Mouse (Mus musculus): ENCODE measurements around the gene Alk.

Gene Alk

GRCm38 (mm10) chr17:72604610-72604980, at the start of gene Alk:
TSS of gene Alk (minus strand) at chr17:72604627.
- DNase-seq (ENCODE audit: low spot score) = peak; percentile 46

GRCm38 (mm10) chr17:72652801-72653200, 48.4 kb upstream of the Alk start:
- DNase-seq (ENCODE audit: low spot score) = no peak

- DNase-seq (ENCODE audit: low spot score) = no peak
These were observed 44.3 kb upstream of the Alk start for GRCm38 (mm10) chr17:72648607-72649217.

DNA sequence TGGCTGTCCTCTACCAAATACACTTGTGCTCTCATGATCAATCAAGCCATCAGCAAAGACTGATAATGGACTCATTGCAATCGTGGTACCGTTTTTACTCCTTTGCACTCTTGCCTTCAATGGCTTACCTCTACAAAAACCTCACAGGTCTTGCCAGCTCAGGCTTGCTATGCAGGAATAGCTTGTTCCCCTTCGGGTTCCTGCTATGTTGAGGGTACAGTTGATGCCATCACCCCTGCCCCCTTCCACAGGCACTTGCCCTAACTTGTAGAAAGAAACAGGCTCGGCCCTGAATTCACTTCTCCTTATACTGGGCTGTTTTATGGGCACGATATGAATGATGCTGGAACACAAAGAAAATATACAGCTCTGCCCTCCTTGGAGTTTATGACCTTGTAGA, 41.7 kb upstream of the Alk start:
- no peak for DNase-seq (ENCODE audit: low spot score)

GRCm38 (mm10) chr17:72640095-72640494, 35.7 kb upstream of the Alk start:
- no peak for DNase-seq (ENCODE audit: low spot score)

DNA sequence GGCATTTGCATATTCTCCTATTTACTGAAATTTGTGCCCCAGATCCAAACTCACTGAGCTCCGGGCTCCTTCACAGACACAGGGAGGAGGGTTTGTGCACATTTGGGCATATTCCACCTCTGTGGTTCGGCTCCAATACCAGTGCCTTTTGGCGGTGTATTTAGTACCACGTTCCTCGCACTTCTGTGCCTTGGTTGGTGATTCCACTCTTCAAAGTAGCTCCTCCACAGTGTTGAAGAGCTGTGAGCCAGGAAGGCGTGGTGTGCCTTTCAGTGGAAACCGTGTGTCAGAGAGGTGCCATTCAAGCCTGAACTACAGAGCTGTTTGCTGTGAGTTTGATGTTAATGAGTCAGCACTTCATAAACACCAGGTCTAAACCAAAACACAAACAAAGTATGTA, 35.0 kb upstream of the Alk start:
- no peak for DNase-seq (ENCODE audit: low spot score)

- DNase-seq (ENCODE audit: low spot score) = peak; percentile 77
These were observed 1.8 kb upstream of the Alk start for GRCm38 (mm10) chr17:72606251-72606650.

- no peak for DNase-seq (ENCODE audit: low spot score)
These were observed 379 bp downstream of the Alk start for GRCm38 (mm10) chr17:72603886-72604609.

DNA sequence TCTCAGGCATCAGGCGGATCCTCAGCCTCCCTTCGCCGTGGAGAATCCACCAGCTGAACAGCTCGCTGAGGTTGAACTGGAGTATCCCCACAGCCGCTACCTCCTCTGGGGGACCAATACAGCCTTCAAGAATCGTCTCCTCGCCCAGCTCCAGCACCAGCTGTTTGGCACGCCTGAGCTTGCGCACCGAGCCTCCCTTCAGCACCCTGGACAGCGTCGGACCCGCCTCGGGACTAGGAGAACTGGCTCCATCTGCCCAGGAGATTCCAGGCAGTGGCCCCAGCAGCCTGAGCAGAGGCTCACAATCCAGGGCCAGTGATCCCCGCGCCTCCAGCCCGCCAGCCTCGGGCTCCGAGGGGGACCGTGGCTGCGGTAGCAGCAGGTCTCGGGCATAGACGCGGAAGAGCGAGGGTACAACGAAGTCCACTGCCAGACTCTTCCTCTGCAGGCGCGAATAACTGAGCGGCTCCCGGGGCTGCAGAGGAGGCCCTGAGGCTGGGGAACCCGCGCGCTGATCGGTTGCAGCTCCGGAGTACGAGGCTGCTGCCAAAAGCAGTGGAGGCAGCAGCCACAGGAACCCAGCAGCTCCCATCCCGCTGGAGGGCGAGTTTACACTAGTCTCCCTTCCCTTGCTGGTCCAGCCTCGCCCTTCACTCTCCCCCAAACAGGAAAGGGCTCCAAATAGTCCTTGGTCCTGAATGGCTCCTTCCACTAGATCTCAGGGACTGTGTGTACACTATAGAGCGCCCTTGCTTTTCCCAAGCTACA, 1.1 kb downstream of the Alk start:
- DNase-seq (ENCODE audit: low spot score) = peak; percentile 60

DNA sequence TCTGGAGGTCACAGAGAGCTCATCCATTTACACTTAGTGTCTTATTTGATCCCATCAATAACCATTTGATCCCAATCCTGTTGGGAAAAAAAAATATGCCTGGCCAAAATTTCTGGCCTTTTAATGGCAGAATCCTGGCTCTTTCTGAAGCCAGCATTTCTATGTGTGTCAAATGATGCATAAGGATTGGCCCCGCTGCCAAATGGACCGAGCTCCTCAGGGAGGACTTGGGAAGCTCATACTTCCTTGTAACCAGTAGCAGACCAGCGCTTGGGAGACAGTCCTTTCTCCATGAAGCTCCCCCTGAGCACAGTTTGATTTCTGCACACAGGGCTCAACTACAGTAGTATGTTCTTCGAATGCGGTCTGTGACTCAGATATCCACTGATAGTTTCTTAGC, 3.6 kb downstream of the Alk start:
- no peak for DNase-seq (ENCODE audit: low spot score)

- no peak for DNase-seq (ENCODE audit: low spot score)
These were observed 16.8 kb downstream of the Alk start for GRCm38 (mm10) chr17:72587671-72588070.

GRCm38 (mm10) chr17:72580142-72580541, 24.3 kb downstream of the Alk start:
- no peak for DNase-seq (ENCODE audit: low spot score)

DNA sequence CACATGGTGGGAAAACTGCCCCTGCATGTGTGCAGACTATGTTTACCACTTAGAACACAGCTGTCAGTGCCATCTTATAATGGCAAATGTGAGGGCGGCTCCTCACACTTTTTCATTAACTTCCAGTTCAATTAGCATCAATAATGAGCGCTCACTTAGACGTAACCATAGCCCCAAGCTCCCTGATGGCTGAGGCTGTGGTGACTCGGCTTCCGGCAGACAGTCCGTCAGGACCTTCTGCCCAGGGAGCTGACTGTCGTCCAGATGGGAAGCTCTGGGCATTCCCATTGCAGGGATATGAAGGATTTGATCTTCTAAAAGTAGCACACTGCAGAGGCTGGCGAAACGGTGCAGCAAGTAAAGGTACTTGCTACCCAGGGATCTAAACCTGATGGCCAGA, 25.1 kb downstream of the Alk start:
- DNase-seq (ENCODE audit: low spot score) = no peak

GRCm38 (mm10) chr17:72571379-72571778, 33.0 kb downstream of the Alk start:
- DNase-seq (ENCODE audit: low spot score) = no peak

DNA sequence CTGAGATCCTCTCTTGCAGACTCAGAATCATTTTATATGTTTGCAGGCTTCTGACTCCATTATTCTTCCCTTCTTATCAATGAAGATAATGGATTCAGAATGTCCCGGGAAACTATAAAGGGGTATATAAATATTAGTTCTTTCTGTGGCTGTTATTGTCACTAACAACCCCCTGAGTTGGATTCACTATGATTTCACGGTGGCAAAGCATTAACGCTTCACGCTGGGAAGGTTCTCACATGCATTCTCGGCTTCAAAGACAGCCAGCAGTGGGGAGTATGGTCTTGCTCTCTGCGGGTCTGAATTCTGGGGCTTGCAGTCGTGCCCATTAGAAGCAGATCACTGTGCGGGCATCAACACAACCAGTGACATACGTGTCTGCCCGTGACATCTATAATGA, 34.9 kb downstream of the Alk start:
- no peak for DNase-seq (ENCODE audit: low spot score)

DNA sequence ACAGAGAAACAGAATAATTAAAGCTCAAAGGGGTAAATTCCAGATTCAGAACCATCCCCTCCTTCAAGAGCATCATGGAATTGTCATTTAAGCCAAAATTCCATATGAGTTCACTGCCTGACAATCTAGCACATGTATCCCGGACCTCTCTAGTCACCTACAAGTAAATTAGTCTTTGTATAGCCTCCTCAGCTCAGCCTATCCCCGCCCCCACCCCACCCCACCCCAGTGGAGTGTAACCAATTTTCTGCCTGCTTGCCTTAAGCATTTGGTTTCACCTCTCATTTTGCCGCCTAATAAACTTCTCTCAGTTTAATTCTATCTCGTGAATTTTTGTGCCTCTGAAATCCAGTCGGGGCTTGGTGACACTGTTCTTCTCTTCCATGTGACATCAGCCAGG, 41.0 kb downstream of the Alk start:
- DNase-seq (ENCODE audit: low spot score) = no peak

DNA sequence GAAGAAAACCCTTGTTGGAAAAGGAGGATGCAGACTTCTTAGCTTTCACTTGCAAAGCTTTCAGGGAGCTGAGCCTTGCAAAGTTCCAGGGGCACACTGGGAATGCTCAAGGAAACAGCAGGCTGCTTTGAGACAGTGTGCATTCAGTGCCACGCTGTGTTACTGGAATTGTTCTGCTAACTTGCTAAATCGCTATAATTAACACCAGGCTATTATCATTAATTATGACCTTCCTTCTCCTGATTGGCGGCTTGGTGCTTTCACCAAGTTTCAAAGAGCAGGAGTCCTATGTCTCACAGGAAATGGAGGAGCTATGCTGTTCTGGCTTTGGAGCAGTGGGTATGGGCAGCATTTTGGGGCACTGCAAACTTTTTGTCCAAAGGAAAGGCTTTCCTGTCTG, 43.0 kb downstream of the Alk start:
- no peak for DNase-seq (ENCODE audit: low spot score)

- no peak for DNase-seq (ENCODE audit: low spot score)
These were observed 43.7 kb downstream of the Alk start for GRCm38 (mm10) chr17:72560771-72561170.

- no peak for DNase-seq (ENCODE audit: low spot score)
These were observed 47.2 kb downstream of the Alk start for GRCm38 (mm10) chr17:72557029-72557735.

DNA sequence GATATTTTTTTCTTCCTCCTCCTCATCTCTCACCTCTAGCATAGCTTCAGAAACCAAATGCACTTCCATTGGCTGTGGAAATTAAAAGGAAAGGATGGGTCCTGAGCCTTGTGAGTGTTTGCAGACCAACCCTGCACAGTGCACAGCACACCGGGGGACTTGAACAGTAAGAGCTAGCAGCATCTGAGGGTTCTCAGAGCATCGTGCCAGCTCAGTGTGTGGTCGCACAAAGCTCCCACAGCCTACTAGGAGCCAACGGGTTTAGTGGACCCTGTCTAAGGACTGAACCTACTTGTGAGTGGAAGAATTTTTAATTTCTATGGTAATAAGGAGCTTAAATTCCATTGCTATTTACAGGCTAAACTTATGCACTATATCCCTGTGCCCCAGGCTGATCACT, 58.2 kb downstream of the Alk start:
- no peak for DNase-seq (ENCODE audit: low spot score)

DNA sequence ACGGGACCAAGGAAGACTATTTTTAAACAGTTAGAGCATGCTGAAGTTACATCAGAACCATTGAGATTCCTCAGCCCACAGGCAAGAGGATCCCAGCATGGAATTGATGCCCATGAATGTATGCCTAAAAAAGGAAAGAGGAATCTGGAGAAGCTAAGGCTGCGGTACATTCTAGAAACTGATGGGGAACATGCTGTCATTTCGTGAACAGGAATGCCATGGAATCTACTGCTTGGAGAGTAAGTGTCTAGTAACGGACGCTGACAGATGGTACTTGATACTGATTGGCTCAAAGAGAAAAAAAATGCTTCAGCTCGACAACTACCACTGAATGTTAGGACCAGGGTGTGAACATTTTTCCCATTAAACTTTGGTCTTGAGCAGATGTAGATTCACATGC, 69.1 kb downstream of the Alk start:
- DNase-seq (ENCODE audit: low spot score) = no peak

GRCm38 (mm10) chr17:72532266-72532665, 72.2 kb downstream of the Alk start:
- no peak for DNase-seq (ENCODE audit: low spot score)

GRCm38 (mm10) chr17:72528481-72528880, 75.9 kb downstream of the Alk start:
- no peak for DNase-seq (ENCODE audit: low spot score)
